Mouse (Mus musculus): ENCODE results near the gene Rpia. TPM values are rescaled to one million over a fixed set of nuclear protein-coding genes. Genes with fewer than 3 reads are reported as not detected.

Gene Rpia
- 2.9 TPM for polyA plus RNA-seq (2014; fragmentation: Illumina TruSeq; extraction: RNeasy Lipid Tissue Mini Kit (QIAGEN cat#74804); ENCODE audit: low read depth, low replicate concordance)

GRCm38 (mm10) chr6:70791824-70792535 is at the start of gene Rpia:
Rpia (minus strand) TSS chr6:70792232.

Other genes with a start within 250 kb of the Rpia start
- gene Eif2ak3, start 52.3 kb upstream of the Rpia start, polyA plus RNA-seq (2014; fragmentation: Illumina TruSeq; extraction: RNeasy Lipid Tissue Mini Kit (QIAGEN cat#74804); ENCODE audit: low read depth, low replicate concordance): 7.3 TPM
- gene Tex37, start 126.7 kb upstream of the Rpia start, polyA plus RNA-seq (2014; fragmentation: Illumina TruSeq; extraction: RNeasy Lipid Tissue Mini Kit (QIAGEN cat#74804); ENCODE audit: low read depth, low replicate concordance): not detected
- not detected for gene Foxi3, start 164.3 kb upstream of the Rpia start, polyA plus RNA-seq (2014; fragmentation: Illumina TruSeq; extraction: RNeasy Lipid Tissue Mini Kit (QIAGEN cat#74804); ENCODE audit: low read depth, low replicate concordance)